ENCODE assay signal across 8 mouse cellular contexts in genomic region chr4:134287575-134288025, GRCm38 (mm10). TPM values are rescaled to one million over a fixed set of nuclear protein-coding genes. Genes with fewer than 3 reads are reported as not detected.
DNase-seq lines count a peak whose midpoint lies in the region; ATAC-seq and TF ChIP-seq lines count a peak whose summit lies in the region.

Pdik1l (minus strand) TSS chr4:134287895.

- DNase-seq in Patski (ENCODE audit: low read depth, low spot score), result peak; percentile 31
- peak; percentile 79 for DNase-seq in cerebellum, adult 9-10 months
- DNase-seq in frontal cortex, adult 2 months (ENCODE audit: extremely low spot score in 1 of 2, low spot score in 1 of 2), result peak; percentile 44 to 76
- peak in 1 of 2 experiments; percentile 60 for DNase-seq in layer of hippocampus, postnatal 25 days (ENCODE audit: extremely low spot score in 1 of 2, low spot score in 1 of 2)
- peak; percentile 78 for DNase-seq in lung, postnatal 25 days (ENCODE audit: low spot score)
- DNase-seq in retina, embryonic 14.5 days (ENCODE audit: low spot score), result peak; percentile 83
- DNase-seq in urinary bladder, postnatal 36 days (ENCODE audit: low spot score in 2 of 2), result peak; percentile 52 to 70

- H3K27ac ChIP-seq in hindbrain, embryonic 13.5 days, result peak within 1 kb of the TSS; percentile 100

- H3K9ac ChIP-seq in hindbrain, embryonic 13.5 days, result peak within 1 kb of the TSS; percentile 93

- peak; percentile 70 for ATAC-seq in Patski
- ATAC-seq in hindbrain, embryonic 13.5 days (ENCODE audit: low FRiP score), result peak; percentile 89

- H3K36me3 ChIP-seq in hindbrain, embryonic 13.5 days, result peaks cover 23% of the 10 kb centered on the region

- H3K27me3 ChIP-seq in Patski, result no peaks in the 10 kb centered on the region
- 0 out of 2 replicates have a peak, but pooled peaks cover 4% of the 10 kb centered on the region for H3K27me3 ChIP-seq in hindbrain, embryonic 13.5 days

- in situ Hi-C loops in Patski (cut with MboI; ENCODE audit: low pct_unique_long_range_greater_than_20kb), result no loop called here

- 0% methylated on average over 42 of the region's 43 CpGs for whole genome bisulfite sequencing in hindbrain, embryonic 13.5 days

- TF ChIP-seq CTCF in Patski (IDR thresholded peaks at IDR 0.05), result no peak

- CTCF ChIA-PET in Patski (lab: Charles Lee), result no interaction called here

- no peaks in the 10 kb centered on the region for H3K9me3 ChIP-seq in hindbrain, embryonic 13.5 days

- H3K4me3 ChIP-seq in hindbrain, embryonic 13.5 days, result peak within 1 kb of the TSS; percentile 99

- peaks cover 25% of the 10 kb centered on the region for H3K4me1 ChIP-seq in hindbrain, embryonic 13.5 days (replicated peaks)

- peak within 1 kb of the TSS; percentile 94 for H3K4me2 ChIP-seq in hindbrain, embryonic 13.5 days

- POLR2A ChIA-PET in Patski (lab: Charles Lee), result no interaction called here

RNA-seq across cellular contexts. Expression of gene Pdik1l, which starts in this region (rescaled TPM):
- 8.7 TPM for polyA plus RNA-seq in Patski (2021)
- polyA plus RNA-seq in frontal cortex, adult 2 months (2012; rRNA removed), result 8.5 and 8.9 TPM in 2 replicates
- 35.0 and 37.3 TPM in 2 replicates for polyA plus RNA-seq in hindbrain, embryonic 13.5 days (2015; fragmentation: Nextera tagmentation; extraction: Ambion mirVana)
- 10 to 100 TPM; 15.2 to 16.7 TPM for total RNA-seq in layer of hippocampus, postnatal 25 days (2021)
